Mouse (Mus musculus) ES-Bruce4 (cell line): ENCODE results near the gene Smpd2. TPM values are rescaled to one million over a fixed set of nuclear protein-coding genes. Genes with fewer than 3 reads are reported as not detected.

Experiments
- H3K27ac ChIP-seq: 2 replicates; pipeline ENCODE4 v1.5.1; 2012; ENCODE audit warnings: low read length, inconsistent platforms; ENCODE audit not compliant: insufficient read depth
- H3K27me3 ChIP-seq: 2 replicates; pipeline ENCODE4 v1.6.1; 2012; ENCODE audit warnings: mild to moderate bottlenecking, low read length, inconsistent platforms; ENCODE audit not compliant: control insufficient read depth, poor library complexity, insufficient read depth, severe bottlenecking
- H3K36me3 ChIP-seq: 2 replicates; pipeline ENCODE4 v1.6.1; 2012; ENCODE audit warnings: inconsistent platforms, mild to moderate bottlenecking, low read length, moderate library complexity; ENCODE audit not compliant: control insufficient read depth, poor library complexity, insufficient read depth, severe bottlenecking
- H3K4me1 ChIP-seq: one replicate; pipeline ENCODE4 v1.8.1; 2011; ENCODE audit warnings: low read length; ENCODE audit not compliant: control insufficient read depth, insufficient read depth
- H3K4me3 ChIP-seq: 2 replicates; pipeline ENCODE4 v1.5.1; 2011; ENCODE audit warnings: low read depth, mild to moderate bottlenecking, low read length
- H3K9ac ChIP-seq: 2 replicates; pipeline ENCODE4 v1.6.1; 2012; ENCODE audit warnings: low read depth, mild to moderate bottlenecking, inconsistent platforms; ENCODE audit not compliant: poor library complexity, severe bottlenecking
- H3K9me3 ChIP-seq: replicated peaks from 2 replicates; pipeline ENCODE4 v1.6.1; 2012; ENCODE audit warnings: mild to moderate bottlenecking, low read length, inconsistent platforms; ENCODE audit not compliant: control insufficient read depth, poor library complexity, insufficient read depth, severe bottlenecking
- CTCF ChIP-seq: IDR thresholded peaks from one replicate; pipeline ENCODE4 v1.8.1; 2011; ENCODE audit warnings: low read depth, low read length
- EP300 ChIP-seq: IDR thresholded peaks from 2 replicates; pipeline ENCODE4 v1.6.1; 2011; ENCODE audit warnings: low read depth, low read length; ENCODE audit not compliant: insufficient read depth
- POLR2A ChIP-seq: IDR thresholded peaks from one replicate; pipeline ENCODE4 v1.8.1; 2011; ENCODE audit warnings: low read length; ENCODE audit not compliant: insufficient read depth
- polyA plus RNA-seq: library from polyadenylated mRNA; stranded (reverse); fragments of >200 nt; gene quantifications from 2 replicates; pipeline ENCODE4 v1.2.4, GENCODE M21; 2011; ENCODE audit warnings: low read depth; ENCODE audit not compliant: missing spikeins, insufficient read depth, insufficient read length

Smpd2 gene
- polyA plus RNA-seq, 1 experiment: 10.4 TPM

DNA sequence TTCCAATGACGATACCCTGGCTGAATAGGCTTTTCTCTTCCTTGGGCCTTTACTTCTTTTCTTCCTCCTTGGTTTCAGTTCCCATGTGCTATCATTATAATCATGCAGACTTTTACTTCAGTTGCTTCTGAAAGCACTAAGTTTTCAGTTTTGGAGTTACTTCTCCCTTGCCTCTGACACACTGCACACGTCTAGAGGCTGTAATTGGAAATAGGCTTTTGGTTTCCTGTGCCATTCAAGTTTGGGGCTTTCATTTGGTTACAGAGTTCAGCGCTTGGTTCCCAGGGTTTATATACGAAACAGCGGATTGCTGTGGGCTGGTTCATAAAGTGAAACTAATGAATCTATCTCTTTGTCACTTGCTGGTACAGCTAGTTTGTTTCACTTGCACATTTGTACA lies 39.8 kb upstream of the Smpd2 start:
- no peaks in the 10 kb centered on the region for H3K9me3 ChIP-seq
- H3K4me3 ChIP-seq: no peak overlapping the region
- no peak overlapping the region for H3K9ac ChIP-seq
- H3K27me3 ChIP-seq: no peaks in the 10 kb centered on the region
- H3K4me1 ChIP-seq: no peaks in the 10 kb centered on the region
- no peak overlapping the region for H3K27ac ChIP-seq
- peaks cover 64% of the 10 kb centered on the region for H3K36me3 ChIP-seq
- TF ChIP-seq EP300 (no peak), CTCF (no peak), POLR2A (no peak)

DNA sequence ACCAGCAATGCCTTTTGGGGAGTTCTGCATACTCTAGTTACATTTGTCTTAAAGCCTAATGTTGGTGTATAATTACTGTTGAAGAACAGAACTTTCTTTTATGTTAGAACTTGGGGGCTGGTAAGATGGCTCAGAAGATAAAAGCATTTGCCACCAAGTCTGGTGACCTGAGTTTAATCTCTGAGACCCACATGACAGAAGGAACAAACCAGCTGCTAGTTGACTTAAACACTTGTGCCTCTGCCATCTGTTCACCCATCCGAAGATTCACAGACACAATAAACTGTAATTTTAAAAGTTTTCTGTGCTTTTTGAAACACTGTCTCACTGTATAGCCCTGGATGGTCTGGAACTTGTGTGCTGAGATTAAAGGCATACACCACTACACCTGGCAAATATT lies 35.5 kb upstream of the Smpd2 start:
- TF ChIP-seq CTCF (no peak), EP300 (no peak), POLR2A (no peak)

DNA sequence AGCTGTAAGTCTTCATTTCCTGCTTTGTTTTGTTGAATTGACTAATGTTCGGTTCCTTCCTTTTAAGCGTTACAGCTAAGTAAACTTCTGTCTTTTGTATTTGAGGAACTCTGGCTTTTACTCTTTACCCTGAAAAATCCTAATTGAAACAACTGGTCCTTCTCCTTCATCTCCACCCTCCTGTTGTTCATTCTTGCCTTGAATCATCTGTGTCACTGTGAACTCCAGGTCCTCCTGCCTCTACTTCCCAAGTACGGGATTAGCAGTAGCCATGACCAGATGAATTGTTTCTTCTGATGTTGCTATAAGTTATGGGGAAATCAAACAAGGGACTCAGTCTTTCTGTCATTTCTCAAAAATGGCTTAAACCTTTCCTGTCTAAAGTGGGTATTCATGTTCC lies 33.2 kb upstream of the Smpd2 start:
- Histone ChIP-seq H3K27ac (no peak overlapping the region), H3K9ac (no peak overlapping the region), H3K27me3 (no peaks in the 10 kb centered on the region), H3K4me3 (no peak overlapping the region), H3K9me3 (no peaks in the 10 kb centered on the region), H3K36me3 (peaks cover 47% of the 10 kb centered on the region), H3K4me1 (peaks cover 2% of the 10 kb centered on the region)
- TF ChIP-seq CTCF (no peak), EP300 (no peak), POLR2A (no peak)

More for the DNA sequence above, 35.5 kb upstream of the Smpd2 start:
- H3K4me3 ChIP-seq: no peak overlapping the region
- no peaks in the 10 kb centered on the region for H3K27me3 ChIP-seq
- no peaks in the 10 kb centered on the region for H3K9me3 ChIP-seq
- no peak overlapping the region for H3K27ac ChIP-seq
- peaks cover 65% of the 10 kb centered on the region for H3K36me3 ChIP-seq
- no peak overlapping the region for H3K9ac ChIP-seq
- H3K4me1 ChIP-seq: peaks cover 2% of the 10 kb centered on the region

DNA sequence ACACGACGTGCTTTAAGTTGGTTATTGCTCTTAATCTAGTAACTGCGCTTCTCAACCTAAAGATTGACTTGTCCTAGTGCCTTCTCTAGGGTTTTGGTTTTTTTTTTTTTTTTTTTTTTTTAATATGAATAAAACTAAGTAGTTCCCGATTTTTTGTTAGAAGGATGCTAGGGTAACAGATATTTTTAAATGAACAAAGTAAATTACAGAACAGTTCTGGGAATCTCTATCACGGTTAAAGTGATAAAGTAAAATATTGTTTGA lies 30.2 kb upstream of the Smpd2 start:
- no peaks in the 10 kb centered on the region for H3K27me3 ChIP-seq
- H3K9me3 ChIP-seq: no peaks in the 10 kb centered on the region
- H3K27ac ChIP-seq: no peak overlapping the region
- H3K36me3 ChIP-seq: peaks cover 30% of the 10 kb centered on the region
- peak overlapping the region; percentile 85 for H3K4me3 ChIP-seq
- H3K4me1 ChIP-seq: peaks cover 2% of the 10 kb centered on the region
- peak overlapping the region; percentile 89 for H3K9ac ChIP-seq
- no peak for TF ChIP-seq CTCF
- TF ChIP-seq POLR2A: no peak
- no peak for TF ChIP-seq EP300

DNA sequence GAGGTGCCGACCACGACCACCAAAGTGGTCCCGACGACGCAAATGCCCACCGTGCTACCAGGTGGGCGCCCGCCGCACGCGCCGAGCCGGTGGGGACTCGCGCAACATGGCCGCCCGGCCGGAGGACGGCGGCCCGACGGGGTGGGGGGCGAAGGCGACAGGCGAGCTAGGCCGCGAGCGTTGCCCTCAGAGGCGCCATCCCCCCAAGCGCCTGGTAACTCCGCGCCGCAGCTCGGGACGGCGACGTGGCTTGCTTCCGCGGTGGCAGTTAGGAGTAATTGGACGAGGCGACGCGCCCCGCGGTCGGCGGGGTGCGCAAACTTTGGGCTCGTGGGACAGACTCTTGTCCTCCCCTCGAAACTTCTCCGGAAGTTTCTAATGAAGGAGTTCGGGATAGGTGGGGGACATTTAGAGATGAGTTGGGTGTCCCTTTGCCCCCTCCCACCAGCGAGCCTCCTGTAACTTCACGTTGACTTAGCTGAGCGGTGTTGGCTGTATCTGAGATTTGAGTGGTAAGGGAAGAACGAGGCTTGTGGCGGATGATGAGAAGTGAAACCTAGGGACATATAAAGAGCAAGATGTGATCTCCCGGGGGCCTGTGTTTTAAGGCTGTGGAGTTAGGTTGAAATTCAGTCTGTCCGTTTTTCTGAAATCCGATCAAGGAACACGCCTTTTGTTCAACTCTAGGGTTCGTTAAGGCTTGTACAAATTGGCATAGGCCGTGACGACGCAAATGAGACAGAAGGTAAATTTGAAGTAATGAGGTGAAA lies 29.7 kb upstream of the Smpd2 start:
- peak overlapping the region; percentile 89 for H3K9ac ChIP-seq
- no peaks in the 10 kb centered on the region for H3K9me3 ChIP-seq
- no peaks in the 10 kb centered on the region for H3K27me3 ChIP-seq
- H3K36me3 ChIP-seq: peaks cover 27% of the 10 kb centered on the region
- peaks cover 2% of the 10 kb centered on the region for H3K4me1 ChIP-seq
- peak overlapping the region; percentile 85 for H3K4me3 ChIP-seq
- TF ChIP-seq CTCF: no peak
- no peak for TF ChIP-seq EP300
- TF ChIP-seq POLR2A: no peak
- peak overlapping the region; percentile 52 for H3K27ac ChIP-seq

DNA sequence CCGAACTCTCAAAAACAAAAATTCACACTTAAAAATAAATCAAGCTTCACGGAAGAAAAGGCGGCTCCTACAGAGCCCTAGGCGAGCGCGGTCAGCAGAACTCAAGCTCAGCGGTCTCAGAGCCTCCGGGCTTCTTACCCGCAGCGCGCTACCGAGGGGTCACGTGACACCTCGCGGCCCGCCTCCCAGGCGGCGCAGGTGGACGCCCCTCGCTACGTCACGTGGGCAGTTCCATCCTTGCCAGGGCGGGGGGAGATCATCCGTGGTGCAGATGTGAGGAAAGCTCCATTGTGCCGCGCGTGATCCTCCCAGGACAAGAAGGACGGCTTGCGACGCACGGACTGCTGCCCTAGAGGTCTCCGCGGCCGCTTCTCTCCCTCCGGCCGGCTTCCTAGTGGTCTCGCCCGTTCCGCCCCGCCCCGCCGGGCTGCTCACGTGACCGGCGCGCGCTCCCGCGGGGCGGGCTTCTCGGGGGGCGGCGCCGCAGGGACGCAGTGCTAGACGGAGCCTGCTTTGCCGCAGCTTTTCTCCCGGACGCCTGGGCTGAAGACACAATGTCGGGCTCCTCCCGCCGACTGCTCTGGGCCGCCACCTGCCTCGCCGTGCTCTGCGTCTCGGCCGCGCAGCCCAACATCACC lies 28.9 kb upstream of the Smpd2 start, which contains the start of gene Cd164:
Gene Cd164 (plus strand): TSS at position 434 of the 638 bp plus-strand sequence.
- Histone ChIP-seq H3K9me3 (no peaks in the 10 kb centered on the region), H3K4me3 (peak within 1 kb of the TSS; percentile 95), H3K9ac (peak within 1 kb of the TSS; percentile 89), H3K36me3 (peaks cover 21% of the 10 kb centered on the region), H3K27me3 (no peaks in the 10 kb centered on the region), H3K4me1 (no peaks in the 10 kb centered on the region), H3K27ac (peak within 1 kb of the TSS; percentile 72)
- TF ChIP-seq EP300 (0 out of 2 replicates have a peak, but pooled peaks have one; percentile 4), CTCF (no peak), POLR2A (peak; percentile 65)
